Mouse (Mus musculus) E14TG2a.4 (cell line): ENCODE results near the gene Lrrc30.

Source experiments
- CTCF ChIP-seq: conservative IDR thresholded peaks from 2 replicates; pipeline ENCODE4 v1.5.1; 2014; ENCODE audit warnings: low read length
- NANOG ChIP-seq: IDR thresholded peaks from 2 replicates; pipeline ENCODE4 v1.6.1; 2014; ENCODE audit warnings: borderline replicate concordance, low read length, mixed read lengths
- POU5F1 ChIP-seq: IDR thresholded peaks from 2 replicates; pipeline ENCODE4 v1.6.1; 2014; ENCODE audit warnings: low read length, borderline replicate concordance

- no peak for TF ChIP-seq CTCF
- no peak for TF ChIP-seq POU5F1
- no peak for TF ChIP-seq NANOG
These were observed 4.0 kb downstream of the Lrrc30 start for GRCm38 (mm10) chr17:67628475-67628874.
